Mouse (Mus musculus) limb, embryonic 15.5 days (tissue): ENCODE data around the gene Fhl5. TPM values are rescaled to one million over a fixed set of nuclear protein-coding genes. Genes with fewer than 3 reads are reported as not detected.
"Not testable (repeated sequence)": the region's sequence is repeated elsewhere in the genome, so short reads cannot be mapped to it uniquely, and the experiment has no call there.

Experiments
- ATAC-seq: fragments of 200-750 bp; cut with Nextera tagmentation; 2 replicates; pipeline ENCODE4 v1.8.0; 2017; ENCODE audit warnings: low read depth, moderate TSS enrichment; ENCODE audit not compliant: insufficient number of reproducible peaks, low FRiP score, low TSS enrichment
- H3K27ac ChIP-seq: fragments of 300-500 bp; sonication (generic); 2 replicates; pipeline ENCODE4 v1.5.1; 2015; ENCODE audit warnings: moderate library complexity, mild to moderate bottlenecking, inconsistent platforms
- H3K27me3 ChIP-seq: fragments of 300-500 bp; sonication (generic); 2 replicates; pipeline ENCODE4 v1.6.1; 2015; ENCODE audit warnings: inconsistent platforms
- H3K36me3 ChIP-seq: fragments of 300-500 bp; sonication (generic); 2 replicates; pipeline ENCODE4 v1.6.1; 2015; ENCODE audit warnings: inconsistent platforms
- H3K4me1 ChIP-seq: fragments of 300-500 bp; sonication (generic); 2 replicates; pipeline ENCODE4 v1.6.1; 2015; ENCODE audit warnings: inconsistent platforms
- H3K4me2 ChIP-seq: fragments of 300-500 bp; sonication (generic); 2 replicates; pipeline ENCODE4 v1.6.1; 2015; ENCODE audit warnings: mild to moderate bottlenecking, inconsistent platforms
- H3K4me3 ChIP-seq: fragments of 300-500 bp; sonication (generic); 2 replicates; pipeline ENCODE4 v1.5.1; 2015; ENCODE audit warnings: mild to moderate bottlenecking, inconsistent platforms
- H3K9ac ChIP-seq: fragments of 300-500 bp; sonication (generic); 2 replicates; pipeline ENCODE4 v1.6.1; 2015; ENCODE audit warnings: inconsistent platforms
- H3K9me3 ChIP-seq: fragments of 300-500 bp; sonication (generic); 2 replicates; pipeline ENCODE4 v1.6.1; 2016; ENCODE audit warnings: inconsistent platforms
- WGBS: fragments of 180-500 bp; shearing (Covaris S2); methylation state at CpG from one replicate; pipeline ENCODE4 v1.1.7; 2015; 5-methylcytosine and 5-hydroxymethylcytosine counted together
- polyA plus RNA-seq: library from polyadenylated mRNA; unstranded; fragments of >200 nt; fragmentation: Nextera tagmentation; extraction: Ambion mirVana; gene quantifications from 2 replicates; pipeline ENCODE4 v1.2.1, GENCODE M21; 2015

Gene Fhl5
- 0.21 TPM in 1 of 2 replicates, not detected in the other for polyA plus RNA-seq

GRCm38 (mm10) chr4:25242776-25243175 lies at the start of gene Fhl5:
Fhl5 (minus strand) TSS chr4:25242876.
- ATAC-seq, result no peak
- Histone ChIP-seq H3K9ac (no peak within 1 kb of the TSS), H3K4me3 (no peak within 1 kb of the TSS), H3K27ac (no peak within 1 kb of the TSS), H3K9me3 (no peaks in the 10 kb centered on the region), H3K4me2 (no peak within 1 kb of the TSS), H3K4me1 (no peaks in the 10 kb centered on the region), H3K36me3 (no peaks in the 10 kb centered on the region), H3K27me3 (no peaks in the 10 kb centered on the region)
- 86% methylated on average over 3 of the region's 3 CpGs for WGBS

GRCm38 (mm10) chr4:25285002-25285401 lies 42.3 kb upstream of the Fhl5 start:
- not testable (repeated sequence) for H3K36me3 ChIP-seq, H3K4me1 ChIP-seq, H3K4me3 ChIP-seq, H3K9ac ChIP-seq, H3K27me3 ChIP-seq, H3K27ac ChIP-seq, H3K4me2 ChIP-seq, H3K9me3 ChIP-seq, ATAC-seq
- 79% methylated on average over 1 of the region's 1 CpGs for whole genome bisulfite sequencing

GRCm38 (mm10) chr4:25281671-25282038 lies 39.0 kb upstream of the Fhl5 start, which contains the start of gene Ufl1:
Ufl1 (minus strand) TSS chr4:25281821.
- peak within 1 kb of the TSS; percentile 93 for H3K9ac ChIP-seq
- peak within 1 kb of the TSS; percentile 99 for H3K27ac ChIP-seq
- WGBS, result under 1% methylated on average over 30 of the region's 30 CpGs
- peak within 1 kb of the TSS; percentile 89 for H3K4me3 ChIP-seq
- peak within 1 kb of the TSS; percentile 44 for H3K4me2 ChIP-seq
- H3K9me3 ChIP-seq, result no peaks in the 10 kb centered on the region
- peaks cover 18% of the 10 kb centered on the region for H3K36me3 ChIP-seq
- ATAC-seq, result peak; percentile 98
- no peaks in the 10 kb centered on the region for H3K27me3 ChIP-seq
- H3K4me1 ChIP-seq, result peaks cover 4% of the 10 kb centered on the region; the same call in 1 of the 2 replicates

DNA sequence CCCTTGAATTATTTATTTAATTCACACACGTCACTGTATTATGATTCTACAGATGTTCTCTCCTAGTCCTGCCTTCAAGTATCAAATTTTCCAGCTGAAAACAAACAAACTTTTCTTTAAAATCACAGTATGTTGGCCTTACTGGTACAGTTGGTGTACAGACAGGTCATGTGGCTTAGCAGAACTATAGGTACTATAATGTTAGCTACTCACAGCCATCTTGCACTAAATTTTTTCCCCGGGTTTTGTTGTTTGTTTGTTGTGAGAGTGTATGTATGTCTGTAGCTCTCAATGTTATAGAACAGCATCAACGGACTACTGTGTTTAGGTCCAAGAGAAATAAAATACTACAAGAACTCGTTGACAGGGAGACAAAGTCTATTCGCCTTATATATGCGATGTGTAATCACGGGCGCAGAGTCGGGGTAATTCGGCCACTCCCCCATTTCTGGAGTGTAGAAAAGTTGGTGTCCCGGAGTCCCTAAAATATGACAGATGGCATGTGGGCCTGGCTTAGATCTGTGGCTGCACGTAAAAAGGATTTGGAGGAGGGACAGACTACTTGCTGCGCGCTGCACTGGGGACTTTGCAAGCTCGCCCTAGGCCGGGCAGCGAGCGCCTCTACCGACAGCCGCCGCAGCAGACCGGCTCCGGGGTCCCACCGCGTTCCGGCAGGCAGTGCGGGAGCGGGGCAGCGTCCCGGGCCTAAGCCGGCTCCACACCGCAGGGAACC lies 38.4 kb upstream of the Fhl5 start:
- under 1% methylated on average over 32 of the region's 32 CpGs for WGBS
- Histone ChIP-seq H3K27ac (peak overlapping the region; percentile 99), H3K27me3 (no peaks in the 10 kb centered on the region), H3K4me1 (peaks cover 4% of the 10 kb centered on the region; the same call in 1 of the 2 replicates), H3K9me3 (no peaks in the 10 kb centered on the region), H3K9ac (peak overlapping the region; percentile 93), H3K4me2 (peak overlapping the region; percentile 44), H3K36me3 (peaks cover 18% of the 10 kb centered on the region), H3K4me3 (peak overlapping the region; percentile 89)
- peak; percentile 90 for ATAC-seq

- no peak for ATAC-seq
- Histone ChIP-seq H3K36me3 (peaks cover 69% of the 10 kb centered on the region), H3K4me1 (no peaks in the 10 kb centered on the region), H3K27ac (no peak overlapping the region), H3K9me3 (no peaks in the 10 kb centered on the region), H3K4me3 (no peak overlapping the region), H3K4me2 (no peak overlapping the region), H3K9ac (no peak overlapping the region), H3K27me3 (no peaks in the 10 kb centered on the region)
- WGBS, result 92% methylated on average over 7 of the region's 7 CpGs
These were observed 30.4 kb upstream of the Fhl5 start for GRCm38 (mm10) chr4:25272861-25273627.

DNA sequence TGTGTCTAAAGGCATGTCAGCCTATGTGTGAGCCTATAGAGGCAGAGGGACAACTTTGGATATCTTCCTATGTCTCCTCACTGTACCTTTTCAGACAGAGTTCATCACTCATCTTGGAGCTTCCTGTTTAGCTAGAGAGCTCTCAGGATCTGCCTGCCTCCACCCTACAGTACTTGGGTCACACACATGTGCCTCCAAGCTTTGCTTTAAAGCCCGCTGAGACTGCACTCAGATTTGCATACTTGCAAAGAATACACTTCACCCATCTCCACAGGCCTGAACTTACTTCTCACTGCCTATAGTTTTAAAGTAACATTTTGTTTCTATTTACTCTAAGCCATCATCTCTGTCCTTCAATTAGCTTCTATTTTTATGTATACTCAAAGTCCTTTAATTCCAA lies 29.2 kb upstream of the Fhl5 start:
- H3K9me3 ChIP-seq, result no peaks in the 10 kb centered on the region
- ATAC-seq, result no peak
- no peak overlapping the region for H3K4me3 ChIP-seq
- H3K9ac ChIP-seq, result no peak overlapping the region
- WGBS, result 81% methylated on average over 1 of the region's 1 CpGs
- H3K4me2 ChIP-seq, result no peak overlapping the region
- no peaks in the 10 kb centered on the region for H3K27me3 ChIP-seq
- no peak overlapping the region for H3K27ac ChIP-seq
- no peaks in the 10 kb centered on the region for H3K4me1 ChIP-seq
- peaks cover 69% of the 10 kb centered on the region for H3K36me3 ChIP-seq

DNA sequence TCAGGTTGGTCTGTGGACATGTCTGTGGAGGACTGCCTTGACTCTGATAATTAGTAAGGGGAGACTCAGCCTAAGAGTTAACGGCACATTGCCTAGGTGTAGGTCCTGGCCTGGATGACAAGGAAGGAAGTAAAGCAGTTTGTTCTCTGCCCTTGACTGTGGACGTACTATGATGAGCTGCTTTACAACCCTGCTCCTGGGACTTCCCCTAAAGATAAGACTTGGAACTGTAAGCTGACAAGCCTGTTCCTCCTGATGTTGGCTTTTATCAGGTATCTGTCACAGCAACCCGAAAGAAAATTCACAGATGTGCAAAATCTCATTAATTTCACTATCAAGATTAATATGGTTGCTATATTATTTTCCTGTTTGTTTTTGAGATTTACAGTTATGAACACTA lies 24.5 kb upstream of the Fhl5 start:
- Histone ChIP-seq H3K27ac (no peak overlapping the region), H3K4me1 (no peaks in the 10 kb centered on the region), H3K9ac (no peak overlapping the region), H3K4me2 (no peak overlapping the region), H3K9me3 (no peaks in the 10 kb centered on the region), H3K36me3 (peaks cover 71% of the 10 kb centered on the region), H3K4me3 (no peak overlapping the region), H3K27me3 (no peaks in the 10 kb centered on the region)
- 90% methylated on average over 3 of the region's 3 CpGs for WGBS
- ATAC-seq, result no peak

GRCm38 (mm10) chr4:25257822-25258398 lies 15.2 kb upstream of the Fhl5 start:
- ATAC-seq, result no peak
- Histone ChIP-seq H3K9ac (no peak overlapping the region), H3K36me3 (peaks cover 48% of the 10 kb centered on the region), H3K27me3 (no peaks in the 10 kb centered on the region), H3K9me3 (no peaks in the 10 kb centered on the region), H3K4me3 (no peak overlapping the region), H3K4me2 (no peak overlapping the region), H3K4me1 (no peaks in the 10 kb centered on the region), H3K27ac (no peak overlapping the region)
- 83% methylated on average over 7 of the region's 7 CpGs for WGBS

DNA sequence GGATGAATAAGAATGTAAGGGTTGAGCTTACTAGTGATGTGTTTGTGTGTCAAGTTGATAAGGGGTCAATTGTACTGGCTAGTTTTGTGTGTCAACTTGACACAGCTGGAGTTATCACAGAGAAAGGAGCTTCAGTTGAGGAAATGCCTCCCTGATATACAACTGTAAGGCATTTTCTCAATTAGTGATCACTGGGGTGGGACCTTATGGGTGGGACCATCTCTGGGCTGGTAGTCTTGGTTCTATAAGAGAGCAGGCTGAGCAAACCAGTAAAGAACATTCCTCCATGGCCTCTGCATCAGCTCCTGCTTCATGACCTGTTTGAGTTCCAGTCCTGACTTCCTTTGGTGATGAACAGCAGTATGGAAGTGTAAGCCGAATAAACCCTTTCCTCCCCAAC lies 7.0 kb downstream of the Fhl5 start:
- H3K9ac ChIP-seq, H3K27me3 ChIP-seq, H3K27ac ChIP-seq, H3K4me3 ChIP-seq, H3K36me3 ChIP-seq, ATAC-seq, H3K9me3 ChIP-seq, H3K4me2 ChIP-seq, H3K4me1 ChIP-seq: not testable (repeated sequence)
- WGBS, result 95% methylated on average over 1 of the region's 1 CpGs

- WGBS, result 68% methylated on average over 1 of the region's 1 CpGs
- H3K27me3 ChIP-seq, H3K27ac ChIP-seq, H3K9me3 ChIP-seq, ATAC-seq, H3K4me1 ChIP-seq, H3K4me2 ChIP-seq, H3K9ac ChIP-seq, H3K36me3 ChIP-seq, H3K4me3 ChIP-seq: not testable (repeated sequence)
These were observed 8.9 kb downstream of the Fhl5 start for GRCm38 (mm10) chr4:25233767-25234166.

DNA sequence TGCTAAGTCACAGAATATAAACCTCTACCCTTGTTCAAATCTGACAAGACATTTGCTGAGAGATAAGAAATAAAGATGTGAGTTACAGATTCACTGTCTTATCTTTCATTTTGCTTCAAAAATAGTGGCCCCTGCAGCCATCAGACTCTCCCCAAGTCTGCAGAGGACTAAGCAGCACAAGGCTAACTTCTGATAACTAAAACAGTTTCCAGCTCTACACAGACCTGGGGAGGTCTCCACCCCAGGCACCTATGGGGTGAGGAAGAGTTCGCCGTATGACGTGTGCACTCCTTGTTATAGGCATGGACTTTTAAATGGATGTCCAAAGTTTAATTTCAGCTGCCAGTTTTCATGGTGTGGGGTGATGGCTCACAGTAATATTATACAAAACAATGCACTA lies 10.1 kb downstream of the Fhl5 start:
- no peak overlapping the region for H3K9ac ChIP-seq
- 87% methylated on average over 3 of the region's 3 CpGs for WGBS

GRCm38 (mm10) chr4:25227527-25227926 lies 15.1 kb downstream of the Fhl5 start:
- Histone ChIP-seq H3K4me3 (no peak overlapping the region), H3K9ac (no peak overlapping the region), H3K36me3 (no peaks in the 10 kb centered on the region), H3K27me3 (no peaks in the 10 kb centered on the region), H3K27ac (no peak overlapping the region), H3K4me1 (no peaks in the 10 kb centered on the region), H3K4me2 (no peak overlapping the region), H3K9me3 (no peaks in the 10 kb centered on the region)
- no peak for ATAC-seq
- 24% methylated on average over 1 of the region's 1 CpGs for WGBS

More for the DNA sequence above, 10.1 kb downstream of the Fhl5 start:
- Histone ChIP-seq H3K27ac (no peak overlapping the region), H3K4me1 (no peaks in the 10 kb centered on the region), H3K27me3 (no peaks in the 10 kb centered on the region), H3K4me3 (no peak overlapping the region), H3K9me3 (no peaks in the 10 kb centered on the region), H3K36me3 (no peaks in the 10 kb centered on the region), H3K4me2 (no peak overlapping the region)
- ATAC-seq, result no peak
